Mouse (Mus musculus): ENCODE data around the gene H2al2a. TPM values are rescaled to one million over a fixed set of nuclear protein-coding genes. Genes with fewer than 3 reads are reported as not detected.

The H2al2a gene
- not detected in 4 replicates for total RNA-seq (2023; ENCODE audit: inconsistent age)

GRCm38 (mm10) chr2:17996858-17997257 is at the start of gene H2al2a:
H2al2a (minus strand) TSS chr2:17996958.

DNA sequence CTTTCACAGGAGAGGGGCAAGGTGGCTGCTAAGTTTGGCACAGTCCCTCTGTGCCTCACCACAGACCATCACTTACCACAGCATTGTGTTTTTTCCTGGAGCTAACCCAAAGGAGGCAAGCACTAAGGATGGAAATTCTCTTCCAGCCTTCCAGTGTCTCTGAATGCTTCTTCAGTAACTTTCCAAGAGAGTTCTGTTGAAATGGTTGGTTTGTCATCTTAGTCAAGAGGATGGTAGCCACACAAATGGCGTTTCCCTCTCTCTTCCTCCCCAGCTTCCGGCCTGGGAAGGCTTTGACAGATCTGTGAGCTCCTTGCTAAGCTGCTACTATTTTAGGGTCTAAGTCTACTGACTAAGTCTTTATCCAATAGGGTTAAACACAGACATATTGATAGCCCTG is 40.7 kb upstream of the H2al2a start, which contains the start of gene A930004D18Rik:
A930004D18Rik (minus strand) TSS at position 247 of the 400 bp plus-strand sequence.

Other genes starting within 250 kb of the H2al2a start
- not detected in 4 replicates for gene A930004D18Rik, start 40.8 kb upstream of the H2al2a start, total RNA-seq (2023; ENCODE audit: inconsistent age)
- 0.19 to 0.27 TPM in 2 of 4 replicates, not detected in the others for gene Skida1, start 52.1 kb upstream of the H2al2a start, total RNA-seq (2023; ENCODE audit: inconsistent age)
- gene Mllt10, start 58.3 kb upstream of the H2al2a start, total RNA-seq (2023; ENCODE audit: inconsistent age) = 103 to 117 TPM (median 108 TPM) in 4 replicates

Measured in B cell, adult (primary cell).